Mouse (Mus musculus): ENCODE results near the gene Polr3h. TPM values are rescaled to one million over a fixed set of nuclear protein-coding genes. Genes with fewer than 3 reads are reported as not detected.

The Polr3h gene
- polyA plus RNA-seq, 1 experiment: 12.4 TPM

- H3K4me3 ChIP-seq (replicated peaks; ENCODE audit: control insufficient read depth, low read depth, low read length): no peak overlapping the region
- no peaks in the 10 kb centered on the region for H3K4me1 ChIP-seq (ENCODE audit: control insufficient read depth, insufficient read depth, low read length)
- no peak overlapping the region for H3K27ac ChIP-seq (ENCODE audit: control insufficient read depth, insufficient read depth, low read depth, low read length, poor library complexity)
- TF ChIP-seq POLR2A (IDR thresholded peaks at IDR 0.05; ENCODE audit: borderline replicate concordance, control insufficient read depth, low read depth, low read length): no peak
- TF ChIP-seq CTCF (IDR thresholded peaks at IDR 0.05; ENCODE audit: control insufficient read depth, insufficient read depth, low read length): no peak
- 85% methylated on average over 2 of the region's 2 CpGs for WGBS
Measured at GRCm38 (mm10) chr15:81898751-81899150, 27.3 kb downstream of the Polr3h start.

DNA sequence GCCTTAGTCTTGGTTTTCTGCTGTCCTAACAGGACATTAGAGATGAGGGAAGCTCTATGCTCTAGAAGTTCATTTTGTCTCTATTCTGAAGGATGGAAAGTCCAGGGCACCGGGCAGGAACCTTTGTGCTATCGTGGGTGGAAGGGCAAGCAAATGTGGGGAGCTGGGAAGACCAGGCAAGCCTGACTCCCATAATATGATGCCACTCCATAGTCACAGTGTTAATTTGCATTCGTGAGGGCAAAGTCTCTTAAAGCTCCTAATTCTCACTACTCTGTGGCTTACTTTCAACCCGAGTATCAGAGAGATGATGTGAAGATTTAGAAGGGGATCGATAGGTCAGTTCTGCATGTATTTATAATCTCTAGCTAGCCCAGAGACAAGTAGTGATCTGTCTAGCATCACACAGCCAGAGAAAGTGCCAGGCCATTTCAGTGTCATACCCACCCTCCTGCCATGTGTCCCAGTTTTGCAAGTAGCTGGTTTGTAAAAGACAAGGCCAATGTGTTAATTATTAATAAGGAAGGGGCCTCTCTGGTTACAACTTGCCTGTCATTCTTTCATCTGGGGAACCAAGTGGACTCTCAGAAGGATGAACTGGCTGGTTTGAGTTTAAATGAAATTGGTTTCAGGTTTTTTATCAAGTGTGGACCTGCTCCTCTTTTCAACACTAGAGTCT lies 28.3 kb downstream of the Polr3h start:
- Histone ChIP-seq H3K4me3 (replicated peaks; ENCODE audit: control insufficient read depth, low read depth, low read length) (no peak overlapping the region), H3K27ac (ENCODE audit: control insufficient read depth, insufficient read depth, low read depth, low read length, poor library complexity) (no peak overlapping the region), H3K4me1 (ENCODE audit: control insufficient read depth, insufficient read depth, low read length) (no peaks in the 10 kb centered on the region)
- TF ChIP-seq POLR2A (IDR thresholded peaks at IDR 0.05; ENCODE audit: borderline replicate concordance, control insufficient read depth, low read depth, low read length): no peak
- no peak for TF ChIP-seq CTCF (IDR thresholded peaks at IDR 0.05; ENCODE audit: control insufficient read depth, insufficient read depth, low read length)
- WGBS: 89% methylated on average over 5 of the region's 5 CpGs

DNA sequence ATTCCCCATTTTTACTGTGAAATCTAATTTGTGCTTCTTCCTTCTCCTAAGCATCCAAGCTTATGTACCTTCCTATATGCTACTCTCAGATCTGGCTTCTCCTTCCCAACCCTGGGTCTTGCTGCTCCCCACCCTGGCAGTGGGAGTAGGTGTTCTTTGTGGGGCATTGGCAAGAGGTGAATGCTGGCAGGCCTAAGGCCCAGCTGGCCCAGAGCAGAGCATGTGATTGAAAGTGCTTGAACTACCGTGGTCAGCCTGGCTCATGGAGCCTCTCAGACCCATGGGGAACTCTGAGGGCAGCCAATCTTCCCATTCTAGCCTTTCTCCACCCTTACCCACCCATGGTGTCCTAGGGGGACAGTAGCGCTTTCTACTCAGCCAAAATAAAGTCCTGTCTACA lies 29.6 kb downstream of the Polr3h start:
- no peak overlapping the region for H3K27ac ChIP-seq (ENCODE audit: control insufficient read depth, insufficient read depth, low read depth, low read length, poor library complexity)
- TF ChIP-seq POLR2A (IDR thresholded peaks at IDR 0.05; ENCODE audit: borderline replicate concordance, control insufficient read depth, low read depth, low read length) (no peak), CTCF (IDR thresholded peaks at IDR 0.05; ENCODE audit: control insufficient read depth, insufficient read depth, low read length) (no peak)
- 84% methylated on average over 2 of the region's 2 CpGs for WGBS
- H3K4me1 ChIP-seq (ENCODE audit: control insufficient read depth, insufficient read depth, low read length): no peaks in the 10 kb centered on the region
- no peak overlapping the region for H3K4me3 ChIP-seq (replicated peaks; ENCODE audit: control insufficient read depth, low read depth, low read length)

GRCm38 (mm10) chr15:81894002-81894401 lies 32.0 kb downstream of the Polr3h start:
- Histone ChIP-seq H3K4me1 (ENCODE audit: control insufficient read depth, insufficient read depth, low read length) (no peaks in the 10 kb centered on the region), H3K4me3 (replicated peaks; ENCODE audit: control insufficient read depth, low read depth, low read length) (no peak overlapping the region), H3K27ac (ENCODE audit: control insufficient read depth, insufficient read depth, low read depth, low read length, poor library complexity) (no peak overlapping the region)
- 69% methylated on average over 1 of the region's 1 CpGs for WGBS
- TF ChIP-seq CTCF (IDR thresholded peaks at IDR 0.05; ENCODE audit: control insufficient read depth, insufficient read depth, low read length) (no peak), POLR2A (IDR thresholded peaks at IDR 0.05; ENCODE audit: borderline replicate concordance, control insufficient read depth, low read depth, low read length) (no peak)

DNA sequence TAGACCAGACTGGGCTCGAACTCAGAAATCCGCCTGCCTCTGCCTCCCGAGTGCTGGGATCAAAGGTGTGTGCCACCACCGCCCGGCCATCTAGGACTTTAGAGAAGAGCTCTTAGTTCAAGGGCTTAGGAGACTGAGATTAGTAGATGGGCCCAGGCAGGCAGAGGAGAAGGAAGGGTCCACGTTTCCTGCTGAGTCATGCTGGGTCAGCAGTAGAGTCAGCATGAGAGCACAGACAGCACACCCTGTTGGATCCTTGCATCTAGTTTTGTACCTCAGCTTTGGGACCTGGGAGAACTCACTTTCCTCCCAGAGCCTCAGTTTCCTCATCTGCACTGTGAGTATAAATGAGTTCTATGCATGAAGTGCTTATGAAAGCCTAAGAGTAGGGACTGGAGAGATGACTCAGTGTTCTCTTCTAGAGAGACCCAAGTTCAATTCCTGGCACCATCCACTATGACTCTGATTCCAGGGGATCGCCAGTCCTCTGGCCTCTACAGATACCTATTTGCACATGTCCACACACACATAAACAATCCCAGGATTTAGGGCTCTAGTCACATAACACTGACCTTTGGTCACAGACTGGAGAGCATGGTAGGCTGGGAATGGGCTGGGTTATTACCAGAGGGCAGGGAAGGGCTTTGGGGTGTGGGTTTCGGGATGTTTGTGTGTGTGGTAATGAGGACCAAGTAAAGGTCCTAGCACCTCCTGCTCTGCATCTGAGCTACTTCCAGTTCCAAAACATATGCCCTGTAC lies 34.0 kb downstream of the Polr3h start:
- WGBS: 77% methylated on average over 8 of the region's 8 CpGs
- TF ChIP-seq CTCF (IDR thresholded peaks at IDR 0.05; ENCODE audit: control insufficient read depth, insufficient read depth, low read length): no peak
- no peak for TF ChIP-seq POLR2A (IDR thresholded peaks at IDR 0.05; ENCODE audit: borderline replicate concordance, control insufficient read depth, low read depth, low read length)
- Histone ChIP-seq H3K4me3 (replicated peaks; ENCODE audit: control insufficient read depth, low read depth, low read length) (no peak overlapping the region), H3K4me1 (ENCODE audit: control insufficient read depth, insufficient read depth, low read length) (no peaks in the 10 kb centered on the region), H3K27ac (ENCODE audit: control insufficient read depth, insufficient read depth, low read depth, low read length, poor library complexity) (no peak overlapping the region)

GRCm38 (mm10) chr15:81891140-81891802 lies 34.8 kb downstream of the Polr3h start:
- Histone ChIP-seq H3K27ac (ENCODE audit: control insufficient read depth, insufficient read depth, low read depth, low read length, poor library complexity) (no peak overlapping the region), H3K4me3 (replicated peaks; ENCODE audit: control insufficient read depth, low read depth, low read length) (no peak overlapping the region)

GRCm38 (mm10) chr15:81889175-81889574 lies 36.9 kb downstream of the Polr3h start:
- no peaks in the 10 kb centered on the region for H3K4me1 ChIP-seq (ENCODE audit: control insufficient read depth, insufficient read depth, low read length)
- no peak for TF ChIP-seq CTCF (IDR thresholded peaks at IDR 0.05; ENCODE audit: control insufficient read depth, insufficient read depth, low read length)
- TF ChIP-seq POLR2A (IDR thresholded peaks at IDR 0.05; ENCODE audit: borderline replicate concordance, control insufficient read depth, low read depth, low read length): no peak

More at GRCm38 (mm10) chr15:81891140-81891802, 34.8 kb downstream of the Polr3h start:
- no peaks in the 10 kb centered on the region for H3K4me1 ChIP-seq (ENCODE audit: control insufficient read depth, insufficient read depth, low read length)
- WGBS: 80% methylated on average over 7 of the region's 7 CpGs
- TF ChIP-seq CTCF (IDR thresholded peaks at IDR 0.05; ENCODE audit: control insufficient read depth, insufficient read depth, low read length) (no peak), POLR2A (IDR thresholded peaks at IDR 0.05; ENCODE audit: borderline replicate concordance, control insufficient read depth, low read depth, low read length) (no peak)

More at GRCm38 (mm10) chr15:81889175-81889574, 36.9 kb downstream of the Polr3h start:
- 88% methylated on average over 7 of the region's 7 CpGs for WGBS
- H3K27ac ChIP-seq (ENCODE audit: control insufficient read depth, insufficient read depth, low read depth, low read length, poor library complexity): no peak overlapping the region
- H3K4me3 ChIP-seq (replicated peaks; ENCODE audit: control insufficient read depth, low read depth, low read length): no peak overlapping the region
